Mouse (Mus musculus) ES-E14 (cell line): ENCODE data around the gene Filip1.

Experiments
- ZC3H11A ChIP-seq: IDR thresholded peaks from 2 replicates; pipeline ENCODE4 v1.6.1; 2012; ENCODE audit warnings: low read depth, mild to moderate bottlenecking, inconsistent platforms, low read length, borderline replicate concordance
- ZNF384 ChIP-seq: IDR thresholded peaks from 2 replicates; pipeline ENCODE4 v1.6.1; 2012; ENCODE audit warnings: low read depth, low read length, inconsistent platforms

- TF ChIP-seq ZC3H11A (no peak), ZNF384 (no peak)
Measured at GRCm38 (mm10) chr9:79883139-79883538, 129.5 kb downstream of the Filip1 start.
